Mouse (Mus musculus) liver, adult (tissue): ENCODE data around the gene Cidec.

Experiments
- GATA4 ChIP-seq: IDR thresholded peaks from 2 replicates; pipeline ENCODE4 v1.6.1; 2014; ENCODE audit warnings: mild to moderate bottlenecking, low read length; ENCODE audit not compliant: insufficient replicate concordance

Cidec gene

DNA sequence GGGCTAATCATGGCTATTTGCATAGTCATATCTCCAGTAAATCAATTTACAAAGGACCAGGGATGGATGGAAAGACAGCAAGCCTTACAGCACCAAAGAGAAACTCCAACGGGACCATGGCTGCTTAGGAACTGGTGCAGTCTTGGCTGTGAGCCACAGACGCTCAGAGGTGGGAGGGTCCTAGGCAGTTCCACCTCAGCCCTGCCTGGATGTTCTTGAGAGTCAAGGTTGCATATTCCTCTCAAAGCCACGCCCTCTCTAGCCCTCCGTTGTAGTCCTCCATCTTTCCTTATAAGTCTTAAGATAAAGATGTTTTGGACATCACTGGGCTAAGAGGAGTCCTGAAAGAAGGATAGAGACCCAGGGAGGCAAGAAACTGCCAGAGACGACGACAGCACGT lies 28.5 kb upstream of the Cidec start:
- TF ChIP-seq GATA4, result no peak

- TF ChIP-seq GATA4, result no peak
These were observed 23.1 kb upstream of the Cidec start for GRCm38 (mm10) chr6:113458635-113459034.

DNA sequence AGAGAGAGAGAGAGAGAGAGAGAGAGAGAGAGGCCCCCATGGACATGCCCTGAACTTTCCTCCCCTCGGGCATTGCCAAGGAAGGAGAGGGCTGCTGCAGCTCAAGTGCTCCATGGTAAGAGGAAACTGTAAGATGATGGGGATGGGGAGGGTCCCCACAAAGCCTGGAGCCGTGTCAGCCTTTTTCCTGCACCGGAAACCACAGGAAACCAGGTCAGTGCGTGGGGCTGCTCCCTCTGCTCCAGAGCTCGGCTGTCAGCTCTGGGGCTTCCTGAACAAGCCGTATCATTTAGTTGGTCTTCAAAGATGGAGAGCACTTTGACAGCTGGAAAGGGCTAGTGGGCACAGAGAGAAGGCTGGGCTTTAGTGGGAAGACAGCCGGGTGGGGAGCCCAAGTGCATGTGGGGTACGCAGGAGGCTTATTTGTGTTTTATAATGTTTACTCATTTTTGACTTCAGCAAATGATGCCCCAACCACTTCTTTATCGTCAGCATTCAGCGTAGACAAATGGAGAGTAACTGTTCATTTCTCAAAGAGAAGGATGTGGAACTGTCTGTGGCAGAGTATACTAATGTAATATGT lies 22.5 kb upstream of the Cidec start, which contains the start of gene Il17re:
Il17re (plus strand) TSS at position 533 of the 583 bp plus-strand sequence.
- no peak for TF ChIP-seq GATA4

- TF ChIP-seq GATA4, result no peak
These were observed 19.4 kb upstream of the Cidec start for GRCm38 (mm10) chr6:113455007-113455406.

DNA sequence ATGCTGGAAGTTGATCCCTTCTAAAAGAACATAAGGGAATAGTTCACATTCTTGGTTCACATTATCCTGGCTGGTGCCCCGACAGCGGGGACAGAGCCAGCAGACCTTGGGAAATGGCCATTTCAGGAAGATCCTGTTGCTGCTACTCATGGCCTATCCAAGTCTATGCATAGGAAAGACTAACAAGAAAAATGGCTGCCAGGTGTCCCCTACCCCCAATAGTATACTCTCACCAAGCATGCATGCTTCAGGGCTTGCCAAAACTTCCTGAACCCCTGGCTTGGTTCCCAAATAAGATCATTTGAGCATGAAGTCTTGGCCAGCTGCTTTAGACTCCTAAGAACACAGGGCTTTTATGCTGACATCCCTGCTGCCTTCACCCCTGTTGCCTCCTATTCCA lies 16.3 kb upstream of the Cidec start:
- no peak for TF ChIP-seq GATA4

DNA sequence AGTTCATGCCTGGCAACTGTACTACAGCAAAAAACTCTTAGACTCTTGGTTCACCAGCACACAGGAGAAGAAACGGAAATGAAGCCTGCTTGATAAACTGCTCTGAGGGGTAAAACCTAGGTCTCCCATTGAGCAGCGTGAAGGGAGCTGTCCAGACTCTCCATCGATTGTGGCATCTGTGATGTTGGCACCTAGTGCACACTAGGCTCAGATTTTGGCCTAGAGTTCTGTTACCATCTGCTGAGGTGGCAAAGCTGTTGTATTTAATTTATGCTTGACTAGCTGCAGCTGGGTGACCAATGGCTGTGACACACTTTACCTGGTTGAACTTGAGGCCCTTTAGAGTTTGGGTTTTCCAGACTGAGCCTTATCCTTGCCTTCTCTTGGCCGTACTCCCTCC lies 12.1 kb upstream of the Cidec start:
- no peak for TF ChIP-seq GATA4

DNA sequence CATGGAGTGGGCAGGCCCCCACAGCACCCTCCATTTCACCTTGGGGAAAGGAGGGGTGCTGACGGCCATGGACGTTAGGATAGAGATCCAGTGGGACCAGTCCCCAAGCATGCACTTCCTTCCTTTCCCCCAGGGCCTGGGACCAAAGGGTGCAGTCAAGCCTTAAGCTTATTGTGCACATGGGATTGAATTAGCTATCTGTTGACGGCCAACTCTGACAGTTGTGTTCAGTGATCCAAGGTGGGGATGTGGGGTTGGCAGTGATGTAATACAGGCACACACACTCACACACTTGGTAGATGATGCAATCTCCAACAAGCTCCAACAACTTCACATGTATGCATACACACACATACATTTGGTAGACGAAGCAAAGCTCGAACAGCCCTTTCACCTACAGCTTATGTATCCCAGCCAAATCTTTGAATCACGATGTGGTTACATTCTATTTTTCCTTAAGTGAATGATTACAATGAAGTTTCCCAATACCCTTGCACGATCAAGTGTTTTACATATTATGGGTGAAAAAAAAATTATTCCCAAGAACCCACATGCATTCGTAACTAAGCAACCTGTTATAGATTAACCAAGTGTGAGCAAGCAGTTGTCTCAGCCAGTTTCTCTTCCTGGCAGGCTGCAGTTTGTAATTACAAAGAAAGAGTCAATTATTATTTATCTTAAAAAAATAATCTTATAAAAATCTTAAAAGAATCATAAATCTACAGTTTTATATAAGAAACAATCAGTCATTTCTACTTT lies 8.8 kb upstream of the Cidec start:
- no peak for TF ChIP-seq GATA4

GRCm38 (mm10) chr6:113443091-113443490 lies 7.5 kb upstream of the Cidec start:
- no peak for TF ChIP-seq GATA4

DNA sequence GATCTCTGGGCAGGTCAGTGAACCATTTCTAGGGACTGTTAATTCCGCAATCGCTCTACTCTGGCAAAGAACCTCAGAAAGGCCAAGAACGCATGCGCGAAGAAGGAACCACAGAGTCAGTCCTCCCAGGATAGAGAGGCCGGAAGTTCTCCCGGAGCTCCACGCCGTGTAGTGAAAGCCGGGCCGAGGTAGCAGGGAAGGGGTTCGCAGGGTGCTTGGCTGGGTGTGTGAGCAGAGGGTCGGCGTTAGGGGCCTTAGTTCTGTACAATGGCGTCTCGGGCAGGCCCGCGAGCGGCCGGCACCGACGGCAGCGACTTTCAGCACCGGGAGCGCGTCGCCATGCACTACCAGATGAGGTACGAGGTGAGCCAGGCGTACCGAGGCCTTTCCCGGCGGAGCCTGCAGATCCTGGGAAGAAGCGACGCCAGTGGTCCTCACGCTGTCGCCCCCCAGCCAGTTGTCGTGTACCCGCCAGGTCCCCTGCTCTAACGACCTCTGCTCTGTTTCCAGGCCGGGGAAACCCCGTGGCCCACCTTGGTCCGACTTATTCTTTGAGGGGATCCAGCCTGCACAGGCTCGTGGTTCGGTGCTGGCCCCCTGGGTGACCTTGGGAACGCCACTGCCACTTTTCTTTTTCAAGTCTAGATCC lies 7.0 kb upstream of the Cidec start, which contains the start of gene Jagn1:
Jagn1 (plus strand) TSS at position 128 of the 649 bp plus-strand sequence.
- TF ChIP-seq GATA4, result no peak

DNA sequence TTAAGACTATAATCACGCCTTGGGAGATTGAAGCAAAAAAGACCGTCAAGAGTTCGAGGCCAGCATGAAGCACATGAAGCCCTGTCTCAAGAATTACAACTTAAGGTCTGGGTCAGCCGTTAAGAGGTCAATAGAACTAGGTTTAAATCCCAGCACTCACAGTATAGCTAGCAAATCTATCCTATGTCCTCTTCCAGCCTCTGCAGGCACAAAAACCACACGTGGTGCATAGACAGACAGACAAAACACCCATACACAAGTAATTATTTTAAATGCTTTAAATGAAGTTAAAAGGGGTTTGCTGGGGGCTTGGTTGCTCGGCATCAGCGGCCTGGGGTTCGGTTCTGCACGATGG lies 6.5 kb upstream of the Cidec start:
- no peak for TF ChIP-seq GATA4

DNA sequence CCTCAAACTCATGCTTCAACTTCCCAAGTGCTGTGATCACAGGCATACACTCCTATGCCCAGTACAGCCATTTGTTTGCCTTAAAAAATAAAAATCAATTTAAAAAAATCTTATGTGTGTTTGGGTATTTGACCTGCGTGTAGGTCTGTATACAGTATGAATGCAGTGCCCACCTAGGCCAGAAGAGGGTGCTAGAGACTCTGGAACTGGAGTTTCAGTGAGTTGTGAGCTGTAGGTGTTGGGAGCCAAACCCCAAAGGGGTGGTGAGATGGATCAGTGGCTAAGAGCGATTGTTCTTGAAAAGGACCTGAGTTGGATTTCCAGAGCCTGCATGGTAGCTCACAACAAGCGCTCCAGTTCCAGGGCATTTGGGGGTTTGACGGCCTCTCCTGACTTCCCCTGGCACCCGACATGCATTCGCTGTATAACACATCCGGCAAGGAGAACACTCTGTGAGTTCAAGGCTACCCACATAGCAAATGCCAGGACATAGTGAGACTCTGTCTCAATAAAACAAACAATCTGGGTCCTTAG lies 5.7 kb upstream of the Cidec start:
- no peak for TF ChIP-seq GATA4

DNA sequence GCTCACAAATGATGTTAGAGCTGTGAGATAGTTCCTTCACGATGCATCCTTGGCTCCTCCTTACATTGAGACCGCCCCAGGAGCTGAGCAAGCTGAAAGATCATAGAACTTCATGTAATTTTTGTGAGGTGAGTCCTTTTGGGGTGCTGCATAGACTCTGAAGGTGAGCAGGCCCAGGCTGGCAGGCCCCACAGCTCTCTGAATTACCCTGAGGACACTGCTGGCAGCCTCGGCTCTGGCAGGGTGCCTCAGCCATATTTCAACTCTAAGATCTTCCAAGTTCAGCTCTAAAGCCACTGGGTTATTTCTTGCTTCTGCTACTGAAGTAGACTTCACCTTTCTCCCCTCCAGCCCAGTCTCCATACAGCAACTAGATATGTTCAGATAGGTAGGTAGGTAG lies 5.1 kb upstream of the Cidec start:
- no peak for TF ChIP-seq GATA4

GRCm38 (mm10) chr6:113438721-113439430 lies 3.3 kb upstream of the Cidec start:
- TF ChIP-seq GATA4, result no peak

DNA sequence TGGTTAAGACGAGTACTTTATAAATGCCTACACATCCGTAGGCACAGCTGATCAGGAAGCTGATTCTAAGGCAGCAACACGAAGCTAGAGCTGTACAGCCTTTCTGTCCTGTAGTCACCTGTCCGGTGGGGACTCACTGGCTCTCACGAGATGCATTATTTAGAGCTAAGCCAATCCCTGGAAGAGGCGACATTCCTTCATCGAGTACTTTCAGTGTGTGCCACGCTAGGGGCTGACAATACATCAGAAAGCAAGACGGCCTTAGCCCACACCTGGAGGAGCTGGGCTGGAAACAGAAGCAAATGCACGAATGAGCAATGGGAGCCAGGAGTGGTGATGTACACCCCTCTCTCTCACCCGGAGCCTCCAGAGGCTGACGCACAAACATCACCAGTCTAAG lies 1.6 kb upstream of the Cidec start:
- TF ChIP-seq GATA4, result no peak

DNA sequence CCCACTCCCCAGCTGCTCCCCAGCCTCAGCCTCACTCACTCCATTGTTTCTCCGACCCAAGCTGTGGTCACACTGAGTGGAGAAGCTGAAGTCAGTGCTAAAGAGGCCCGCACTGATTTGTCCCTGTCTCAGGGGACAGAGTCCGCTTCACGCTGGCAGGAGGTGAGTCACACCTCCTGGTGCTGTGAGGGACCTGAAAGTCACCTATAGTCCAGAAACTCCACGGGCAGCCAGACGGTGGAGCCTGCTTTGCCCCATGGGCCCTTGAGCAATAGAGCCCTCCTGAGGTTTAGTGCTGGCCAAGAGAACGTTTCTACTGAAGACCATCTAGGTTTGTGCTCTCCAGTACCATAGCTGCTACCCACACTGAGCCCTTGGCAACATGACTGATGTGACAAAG lies 869 bp downstream of the Cidec start:
- TF ChIP-seq GATA4, result no peak
